Mouse (Mus musculus): ENCODE results near the gene Srrd. TPM values are rescaled to one million over a fixed set of nuclear protein-coding genes. Genes with fewer than 3 reads are reported as not detected.

Gene Srrd
- polyA plus RNA-seq, 1 experiment from 2014 or later, result 34.0 TPM

DNA sequence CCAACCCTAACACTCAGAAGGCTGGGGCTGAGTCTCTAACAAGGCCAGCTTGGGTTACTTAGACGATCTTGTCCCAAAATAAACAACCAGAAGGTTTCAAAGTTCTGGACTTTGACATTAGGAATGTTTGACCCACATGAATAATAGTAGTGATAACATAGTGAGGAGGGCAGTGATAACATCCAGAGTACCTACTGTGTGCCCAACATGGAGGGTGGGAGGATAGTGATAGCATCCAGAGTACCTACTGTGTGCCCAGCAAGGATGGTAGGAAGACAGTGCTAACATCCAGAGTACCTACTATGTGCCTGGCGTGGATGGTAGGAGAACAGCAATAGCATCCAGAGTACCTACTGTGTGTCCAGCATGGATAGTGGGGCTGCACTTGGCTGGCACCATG is 49.0 kb downstream of the Srrd start:
- H3K36me3 ChIP-seq, result no peaks in the 10 kb centered on the region
- H3K4me1 ChIP-seq, result peaks cover 31% of the 10 kb centered on the region
- H3K27me3 ChIP-seq (replicated peaks), result no peaks in the 10 kb centered on the region
- no peak overlapping the region for H3K9ac ChIP-seq
- 52% methylated on average over 2 of the region's 2 CpGs for WGBS
- H3K4me2 ChIP-seq, result no peak overlapping the region
- H3K4me3 ChIP-seq (replicated peaks), result no peak overlapping the region
- H3K9me3 ChIP-seq, result no peaks in the 10 kb centered on the region
- H3K27ac ChIP-seq, result no peak overlapping the region
- no peak for ATAC-seq (ENCODE audit: insufficient read depth, low FRiP score, low read depth)

DNA sequence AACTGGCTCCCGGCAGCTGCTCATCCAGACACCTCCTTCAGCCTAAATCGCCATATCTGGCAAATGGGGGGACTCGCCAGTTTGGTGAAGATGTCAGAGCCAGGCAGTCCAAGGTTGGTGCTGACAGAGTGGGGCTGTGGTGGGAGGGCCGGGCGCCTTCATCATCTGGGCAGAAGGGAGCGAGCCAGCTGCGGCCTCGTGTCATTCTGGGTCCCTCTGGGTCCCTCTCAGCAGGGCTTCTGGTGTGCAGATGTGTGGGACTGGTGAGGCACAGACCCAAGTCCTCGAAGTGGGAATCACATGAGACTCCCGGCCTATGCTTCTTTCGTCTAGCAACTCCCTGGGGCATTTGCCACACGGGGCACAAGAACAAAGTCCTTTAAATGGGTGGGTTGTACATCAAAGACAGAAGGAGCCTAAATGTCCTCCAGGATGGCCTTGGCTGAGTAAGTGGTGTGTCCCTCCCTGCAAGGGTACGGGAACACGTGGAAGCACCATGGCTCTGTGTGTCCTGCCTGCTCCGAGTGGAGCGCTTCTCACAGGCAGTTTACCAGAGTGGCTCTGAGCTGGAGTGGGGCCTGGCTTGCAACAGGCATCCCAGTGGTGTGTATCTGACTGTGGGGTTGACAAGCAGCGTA is 50.4 kb downstream of the Srrd start:
- H3K4me1 ChIP-seq, result peaks cover 43% of the 10 kb centered on the region
- no peak overlapping the region for H3K9ac ChIP-seq
- 86% methylated on average over 17 of the region's 17 CpGs for WGBS
- H3K4me3 ChIP-seq (replicated peaks), result no peak overlapping the region
- ATAC-seq (ENCODE audit: insufficient read depth, low FRiP score, low read depth), result no peak
- H3K27me3 ChIP-seq (replicated peaks), result no peaks in the 10 kb centered on the region
- no peaks in the 10 kb centered on the region for H3K9me3 ChIP-seq
- H3K27ac ChIP-seq, result no peak overlapping the region
- no peak overlapping the region for H3K4me2 ChIP-seq
- no peaks in the 10 kb centered on the region for H3K36me3 ChIP-seq

DNA sequence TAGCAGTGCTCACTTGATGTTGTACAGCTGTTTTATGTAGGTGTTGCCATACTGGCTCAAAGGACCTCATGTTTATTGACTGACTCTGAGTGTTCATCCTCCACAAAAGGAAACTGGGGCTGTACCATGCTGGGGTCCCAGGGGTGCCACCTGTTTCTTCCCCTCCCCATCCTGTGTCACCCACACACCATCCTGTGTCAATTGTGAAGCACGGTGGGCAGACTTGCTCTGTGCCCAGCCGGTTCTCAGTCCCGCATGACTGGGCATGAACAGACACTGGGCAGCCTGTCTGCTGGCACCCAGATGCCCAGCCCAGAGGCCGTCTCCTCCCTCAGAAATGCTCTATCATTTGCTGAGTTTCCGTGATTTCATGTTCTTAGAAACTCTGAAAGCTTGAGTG is 51.0 kb downstream of the Srrd start:
- Histone ChIP-seq H3K36me3 (no peaks in the 10 kb centered on the region), H3K9me3 (no peaks in the 10 kb centered on the region), H3K4me2 (no peak overlapping the region), H3K27ac (no peak overlapping the region), H3K27me3 (replicated peaks) (no peaks in the 10 kb centered on the region), H3K9ac (no peak overlapping the region), H3K4me1 (peaks cover 44% of the 10 kb centered on the region), H3K4me3 (replicated peaks) (no peak overlapping the region)
- no peak for ATAC-seq (ENCODE audit: insufficient read depth, low FRiP score, low read depth)
- WGBS, result 83% methylated on average over 5 of the region's 5 CpGs

DNA sequence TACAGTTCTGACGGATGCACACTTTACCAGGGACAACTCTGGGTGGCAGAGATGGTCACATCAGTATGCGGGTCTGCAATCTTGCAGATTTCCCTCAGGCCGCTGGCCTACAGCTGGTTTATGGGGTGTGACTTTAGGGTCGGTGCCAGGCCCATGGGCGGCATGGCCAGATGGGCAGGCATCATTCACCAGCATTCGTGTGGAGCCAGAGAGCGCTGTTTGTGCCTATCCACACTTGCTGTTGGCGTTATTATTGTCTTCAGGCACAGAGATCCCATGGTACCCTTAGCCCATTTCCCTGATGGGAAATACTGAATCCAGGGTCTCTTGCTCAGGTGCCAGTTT is 52.3 kb downstream of the Srrd start:
- Histone ChIP-seq H3K27ac (no peak overlapping the region), H3K27me3 (replicated peaks) (no peaks in the 10 kb centered on the region), H3K4me1 (peaks cover 41% of the 10 kb centered on the region), H3K4me3 (replicated peaks) (no peak overlapping the region), H3K4me2 (no peak overlapping the region), H3K9ac (no peak overlapping the region), H3K9me3 (no peaks in the 10 kb centered on the region), H3K36me3 (no peaks in the 10 kb centered on the region)
- 87% methylated on average over 8 of the region's 8 CpGs for WGBS
- no peak for ATAC-seq (ENCODE audit: insufficient read depth, low FRiP score, low read depth)

DNA sequence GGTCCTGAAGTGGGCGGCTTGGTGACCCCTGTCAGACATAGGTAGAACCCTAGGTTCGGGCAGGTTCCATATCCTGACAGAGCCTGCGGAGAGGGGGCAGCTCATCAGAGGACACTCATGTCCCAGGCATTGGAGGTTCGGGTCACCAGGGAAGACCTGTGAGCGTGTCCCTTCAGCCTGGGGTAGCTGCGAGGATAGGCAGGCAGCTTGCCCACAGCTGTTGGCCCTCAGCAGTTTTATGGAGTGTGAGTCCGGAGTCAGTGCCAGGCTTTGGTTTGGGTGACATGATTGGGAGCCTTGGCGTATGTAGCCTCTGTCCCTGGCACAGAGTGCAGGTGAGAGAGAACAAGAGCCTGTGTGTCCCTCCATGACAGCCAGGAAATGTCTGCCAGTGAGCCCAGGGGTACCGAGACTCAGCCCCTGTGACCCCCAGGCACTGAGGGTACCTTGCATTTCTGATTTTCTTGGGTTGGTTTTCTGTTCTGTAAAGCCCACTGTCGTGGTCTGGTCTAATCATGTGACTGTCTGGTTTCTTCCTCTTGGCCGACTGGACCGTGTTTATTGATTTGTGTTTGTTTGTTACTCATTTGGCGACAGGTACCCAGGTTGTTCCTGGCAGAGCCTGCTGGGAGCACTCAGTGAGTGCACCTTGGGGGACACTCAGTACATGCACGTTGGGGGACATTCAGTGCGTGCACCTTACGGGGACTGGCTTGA is 52.9 kb downstream of the Srrd start:
- no peak overlapping the region for H3K27ac ChIP-seq
- 84% methylated on average over 16 of the region's 16 CpGs for WGBS
- no peak for ATAC-seq (ENCODE audit: insufficient read depth, low FRiP score, low read depth)
- H3K9ac ChIP-seq, result no peak overlapping the region
- H3K9me3 ChIP-seq, result no peaks in the 10 kb centered on the region
- no peaks in the 10 kb centered on the region for H3K27me3 ChIP-seq (replicated peaks)
- H3K4me1 ChIP-seq, result peaks cover 39% of the 10 kb centered on the region
- H3K4me2 ChIP-seq, result no peak overlapping the region
- H3K36me3 ChIP-seq, result no peaks in the 10 kb centered on the region
- H3K4me3 ChIP-seq (replicated peaks), result no peak overlapping the region

DNA sequence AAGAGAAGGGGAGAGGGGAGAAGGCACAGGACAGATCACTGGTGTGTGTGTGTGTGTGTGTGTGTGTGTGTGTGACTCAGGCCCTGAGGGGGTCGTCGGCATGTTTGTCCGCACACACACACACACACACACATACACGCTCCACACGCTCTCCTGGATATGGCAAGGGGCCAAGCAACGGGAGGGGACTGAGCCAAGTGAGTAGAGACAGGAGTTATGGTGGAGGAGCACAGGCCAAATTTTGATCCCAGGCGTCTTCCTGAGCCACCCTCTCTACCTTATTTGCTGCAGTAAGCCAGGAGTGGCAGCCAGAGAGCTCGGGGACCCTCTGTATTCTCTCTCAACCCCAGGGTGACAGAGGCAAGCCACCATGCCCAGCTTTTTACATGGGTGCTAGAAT is 53.6 kb downstream of the Srrd start:
- Histone ChIP-seq H3K27ac (no peak overlapping the region), H3K9ac (no peak overlapping the region), H3K27me3 (replicated peaks) (no peaks in the 10 kb centered on the region), H3K4me3 (replicated peaks) (no peak overlapping the region), H3K4me1 (peaks cover 34% of the 10 kb centered on the region), H3K36me3 (no peaks in the 10 kb centered on the region), H3K9me3 (no peaks in the 10 kb centered on the region), H3K4me2 (no peak overlapping the region)
- WGBS, result 35% methylated on average over 8 of the region's 8 CpGs
- ATAC-seq (ENCODE audit: insufficient read depth, low FRiP score, low read depth), result no peak

DNA sequence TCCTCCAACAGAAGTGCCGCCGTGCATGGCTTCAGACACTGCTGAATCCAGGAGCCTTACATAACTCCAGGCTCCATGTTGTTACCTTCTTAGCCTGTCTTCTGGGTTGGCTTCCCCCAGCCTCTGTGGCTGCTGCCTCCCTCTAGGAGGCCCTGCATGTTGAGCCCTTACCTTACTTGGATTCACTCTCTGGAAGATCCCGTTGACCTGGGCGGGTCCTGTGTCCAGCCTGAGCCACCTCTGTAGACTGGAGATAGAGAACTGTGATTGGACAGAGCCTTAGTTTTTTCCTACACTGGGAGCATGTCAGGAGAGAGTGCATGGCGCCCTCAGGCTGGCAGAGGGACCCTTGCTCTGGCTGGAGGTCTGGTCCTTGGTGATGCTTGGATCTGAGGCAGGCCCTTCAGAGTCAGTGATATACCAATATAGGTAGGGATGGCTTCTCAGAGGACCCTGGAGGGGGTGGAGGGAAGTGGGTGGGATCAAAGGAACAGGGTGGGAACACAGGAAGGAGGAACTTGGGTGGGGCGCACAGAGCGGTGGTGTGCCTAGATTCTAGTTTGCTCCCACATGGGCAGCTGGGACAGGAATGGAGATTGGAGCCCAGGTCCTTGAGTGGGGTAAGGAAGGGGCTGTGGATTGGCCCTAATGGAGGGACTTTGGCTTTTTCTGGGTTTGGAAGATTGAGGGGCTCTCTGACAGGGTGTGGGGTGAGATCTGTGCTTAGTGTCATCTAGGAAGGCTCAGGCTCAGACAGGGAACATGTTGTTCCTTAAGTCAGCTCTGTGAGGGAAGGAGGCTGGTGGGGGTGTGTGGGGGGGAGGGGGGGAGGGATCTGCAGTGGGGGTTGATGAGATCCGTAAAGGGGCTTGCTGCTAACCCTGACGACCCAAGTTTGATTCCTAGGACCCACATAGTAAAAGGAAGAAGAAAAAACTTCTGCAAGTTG is 54.4 kb downstream of the Srrd start:
- no peak for ATAC-seq (ENCODE audit: insufficient read depth, low FRiP score, low read depth)

DNA sequence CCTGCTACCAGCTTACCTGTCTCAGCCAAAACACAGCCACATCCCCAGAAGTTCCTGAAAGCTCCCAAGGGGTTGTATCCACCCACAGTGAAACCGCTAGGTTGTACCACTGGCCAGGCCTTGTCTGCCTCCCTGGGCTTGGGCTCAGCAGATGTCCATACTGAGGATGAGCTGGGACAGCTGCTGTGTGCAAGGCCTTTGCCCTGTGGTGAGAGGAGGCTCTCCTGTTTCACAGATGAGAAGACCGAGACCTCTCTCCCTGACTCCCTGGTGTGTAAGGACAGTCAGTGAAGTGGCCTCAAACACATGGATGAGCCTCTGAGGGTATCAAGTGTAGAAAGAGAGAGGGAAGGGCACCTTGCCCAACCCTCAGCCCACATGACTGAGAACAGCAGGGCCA is 55.2 kb downstream of the Srrd start:
- peaks cover 39% of the 10 kb centered on the region for H3K4me1 ChIP-seq
- H3K4me3 ChIP-seq (replicated peaks), result no peak overlapping the region
- no peak overlapping the region for H3K4me2 ChIP-seq
- no peaks in the 10 kb centered on the region for H3K36me3 ChIP-seq
- H3K27ac ChIP-seq, result no peak overlapping the region
- no peaks in the 10 kb centered on the region for H3K9me3 ChIP-seq
- H3K9ac ChIP-seq, result no peak overlapping the region
- H3K27me3 ChIP-seq (replicated peaks), result no peaks in the 10 kb centered on the region
- 88% methylated on average over 2 of the region's 2 CpGs for WGBS
- ATAC-seq (ENCODE audit: insufficient read depth, low FRiP score, low read depth), result no peak

More for the DNA sequence above, 54.4 kb downstream of the Srrd start:
- H3K36me3 ChIP-seq, result no peaks in the 10 kb centered on the region
- H3K9ac ChIP-seq, result no peak overlapping the region
- no peak overlapping the region for H3K4me3 ChIP-seq (replicated peaks)
- H3K27ac ChIP-seq, result 0 out of 2 replicates have a peak overlapping the region, but pooled peaks have one; percentile 16
- 68% methylated on average over 9 of the region's 9 CpGs for WGBS
- no peaks in the 10 kb centered on the region for H3K9me3 ChIP-seq
- no peak overlapping the region for H3K4me2 ChIP-seq
- peaks cover 41% of the 10 kb centered on the region for H3K4me1 ChIP-seq
- no peaks in the 10 kb centered on the region for H3K27me3 ChIP-seq (replicated peaks)

Other genes with a start within 250 kb of the Srrd start
- 1.7 TPM in 2 replicates for gene Cryba4, start 90.5 kb downstream of the Srrd start, polyA plus RNA-seq (2015; fragmentation: Nextera tagmentation; extraction: Ambion mirVana)
- 4.0 TPM in 2 replicates for gene Crybb1, start 87.2 kb downstream of the Srrd start, polyA plus RNA-seq (2015; fragmentation: Nextera tagmentation; extraction: Ambion mirVana)
- 40.8 and 44.4 TPM in 2 replicates for gene Tpst2, start 66.3 kb downstream of the Srrd start, polyA plus RNA-seq (2015; fragmentation: Nextera tagmentation; extraction: Ambion mirVana)
- 23.3 and 25.3 TPM in 2 replicates for gene Tfip11, start 16.7 kb downstream of the Srrd start, polyA plus RNA-seq (2015; fragmentation: Nextera tagmentation; extraction: Ambion mirVana)
- gene Hps4, start within 50 bp of the Srrd start, polyA plus RNA-seq (2015; fragmentation: Nextera tagmentation; extraction: Ambion mirVana), result 31.7 and 32.9 TPM in 2 replicates
- 0.22 and 0.24 TPM in 2 replicates for gene Gm6583, start 13.0 kb upstream of the Srrd start, polyA plus RNA-seq (2015; fragmentation: Nextera tagmentation; extraction: Ambion mirVana)
- gene Asphd2, start 51.8 kb upstream of the Srrd start, polyA plus RNA-seq (2015; fragmentation: Nextera tagmentation; extraction: Ambion mirVana), result 10.2 and 12.1 TPM in 2 replicates
- gene Gm6588, start 106.4 kb upstream of the Srrd start, polyA plus RNA-seq (2015; fragmentation: Nextera tagmentation; extraction: Ambion mirVana), result 0.08 and 0.14 TPM in 2 replicates
- 2.0 and 2.3 TPM in 2 replicates for gene Sez6l, start 234.1 kb upstream of the Srrd start, polyA plus RNA-seq (2015; fragmentation: Nextera tagmentation; extraction: Ambion mirVana)

Data from stomach, embryonic 15.5 days (tissue).